Mouse (Mus musculus) heart, adult 2 months (tissue): ENCODE results near the gene Slfn3.

ENCODE experiments used
- CTCF ChIP-seq: fragments of 200-600 bp; IDR thresholded peaks from 2 replicates; pipeline ENCODE4 v1.8.1; 2022; ENCODE audit warnings: antibody characterized with exemption, mild to moderate bottlenecking, moderate library complexity
- EP300 ChIP-seq: fragments of 200-500 bp; IDR thresholded peaks from 2 replicates; pipeline ENCODE4 v1.6.1; 2011; ENCODE audit warnings: low read depth, low read length, control low read depth; ENCODE audit not compliant: insufficient read depth
- POLR2A ChIP-seq: fragments of 200-500 bp; IDR thresholded peaks from 2 replicates; pipeline ENCODE4 v1.6.1; 2011; ENCODE audit warnings: mild to moderate bottlenecking, low read depth, low read length, control low read depth; ENCODE audit not compliant: insufficient read depth

DNA sequence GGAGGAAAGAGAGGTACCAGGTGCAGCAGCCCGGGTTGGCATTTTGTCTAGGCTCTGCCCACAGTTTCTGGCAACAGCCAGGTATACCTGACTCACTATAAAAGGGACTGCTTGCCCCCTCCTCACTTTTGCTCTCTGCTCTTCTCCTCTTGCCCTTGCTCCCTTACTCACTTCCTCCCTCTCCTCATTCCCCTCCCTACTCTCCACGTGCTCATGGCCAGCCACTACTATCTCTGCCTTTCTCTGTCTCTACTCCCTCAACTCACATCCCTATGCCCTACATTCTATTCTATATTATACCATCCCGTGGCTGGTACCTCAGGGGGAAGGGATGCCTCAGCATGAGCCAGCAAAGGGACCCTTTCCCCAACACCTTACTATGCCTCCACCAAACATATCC, 33.6 kb downstream of the Slfn3 start:
- no peak for TF ChIP-seq CTCF
- no peak for TF ChIP-seq EP300
- TF ChIP-seq POLR2A: no peak
